Mouse (Mus musculus): ENCODE measurements around the gene Tbcel. TPM values are rescaled to one million over a fixed set of nuclear protein-coding genes. Genes with fewer than 3 reads are reported as not detected.

Tbcel gene
- 10 to 100 TPM; 20.4 to 20.6 TPM for total RNA-seq (2021)

DNA sequence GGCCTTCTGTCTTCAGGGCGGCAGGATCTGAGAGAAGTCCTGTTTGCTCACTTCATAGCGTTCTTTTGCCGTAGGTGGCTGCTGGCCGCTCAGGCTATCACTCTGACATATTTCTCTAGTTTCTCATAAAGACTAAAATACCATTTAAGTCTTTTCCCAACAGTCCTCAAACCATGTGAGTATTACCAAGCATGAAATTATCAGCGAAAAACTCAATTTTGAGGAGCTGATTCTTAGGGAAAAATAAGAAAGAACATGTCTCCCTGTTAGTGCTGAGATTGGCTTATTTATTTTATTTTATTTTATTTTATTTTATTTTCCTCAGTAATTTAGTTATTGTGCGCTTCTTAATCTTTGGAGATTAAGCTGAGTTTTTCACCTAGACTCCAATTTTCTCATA lies at the start of gene Tbcel:
TSS of gene Tbcel (minus strand) at position 101 of the 400 bp plus-strand sequence.
- intact Hi-C loops (cut with DNase I), result no loop called here

DNA sequence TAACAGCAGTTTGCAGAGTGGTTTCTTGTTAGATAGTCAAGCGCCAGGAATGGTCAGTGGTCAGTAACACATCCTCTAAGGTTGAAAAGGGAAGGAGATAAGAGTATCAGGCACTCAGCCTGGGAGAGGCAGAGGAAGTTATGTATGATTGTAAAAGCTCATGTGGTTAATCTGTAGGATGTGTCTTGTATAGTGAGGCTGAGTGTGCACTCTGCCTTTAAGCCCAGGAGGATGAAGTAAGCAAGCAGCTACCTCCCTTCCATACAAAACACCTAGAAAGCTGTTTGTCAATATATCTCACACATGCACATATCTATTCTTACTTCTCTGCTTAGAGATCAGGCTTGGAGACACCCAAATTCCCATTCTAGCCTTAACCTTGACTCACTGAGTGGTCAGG lies 47.6 kb upstream of the Tbcel start:
- intact Hi-C loops (cut with DNase I), result no loop called here
- DNase-seq, result no peak

More for the DNA sequence above, at the start of gene Tbcel:
- DNase-seq, result no peak

DNA sequence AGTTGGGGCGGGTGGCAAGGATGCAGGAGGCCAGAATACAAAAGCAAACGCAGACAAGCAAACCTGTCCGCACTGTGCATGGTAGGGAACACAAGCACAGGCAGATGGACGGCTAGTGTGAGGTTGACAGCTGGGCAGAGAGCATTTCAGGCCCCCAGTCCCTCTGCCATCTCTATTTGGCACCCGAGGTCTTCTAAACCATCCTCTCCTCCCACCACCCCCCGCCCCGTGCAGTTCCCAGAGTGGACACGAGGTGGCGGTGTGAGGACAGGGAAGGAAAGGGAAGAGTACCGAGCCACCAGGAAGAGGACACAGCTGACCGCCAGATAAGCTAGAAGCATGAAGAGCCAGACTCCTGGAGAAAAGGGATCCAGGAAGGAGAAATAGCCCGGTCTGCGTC lies 42.5 kb upstream of the Tbcel start:
- intact Hi-C loops (cut with DNase I), result no loop called here
- peak; percentile 49 to 76 for DNase-seq

DNA sequence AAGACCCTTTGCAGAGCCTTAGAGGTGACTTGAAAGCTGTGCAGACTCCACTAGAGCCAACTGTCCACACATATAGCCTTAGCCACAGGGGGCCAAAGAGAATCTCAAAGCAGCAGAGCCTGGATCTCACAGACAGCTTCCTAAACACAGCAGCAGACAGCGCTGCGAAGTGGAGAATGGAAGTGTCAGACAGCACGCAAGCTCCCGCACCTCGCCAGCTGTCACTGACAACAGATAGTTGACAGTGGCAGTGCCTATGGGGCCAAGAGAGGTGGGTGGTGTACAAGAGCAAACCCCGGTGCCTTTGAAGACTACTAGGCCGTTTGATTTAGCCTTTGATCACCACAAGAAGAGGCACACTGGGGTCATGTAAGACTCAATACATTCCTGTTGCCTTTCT lies 41.4 kb upstream of the Tbcel start:
- intact Hi-C loops (cut with DNase I), result no loop called here
- DNase-seq, result no peak

DNA sequence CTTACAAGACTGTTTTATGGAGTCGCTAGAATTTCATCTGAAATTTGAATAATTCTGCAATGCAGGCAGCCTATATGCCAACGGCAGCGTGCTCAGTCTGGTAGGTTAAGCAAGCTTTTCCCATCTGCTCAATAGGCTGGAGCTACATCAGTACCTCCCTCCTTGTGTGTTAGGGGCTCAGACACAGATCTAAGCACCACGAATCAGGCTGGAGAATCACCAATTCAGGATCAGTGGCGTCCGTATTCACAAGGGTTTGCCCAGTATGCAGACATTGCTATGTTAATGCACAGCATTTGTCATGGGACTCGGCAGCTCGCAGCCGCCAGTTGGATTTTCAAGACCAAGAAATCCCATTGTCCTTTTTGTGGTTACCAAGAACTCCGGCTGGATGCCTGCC lies 36.9 kb upstream of the Tbcel start:
- DNase-seq, result no peak
- intact Hi-C loops (cut with DNase I), result no loop called here

DNA sequence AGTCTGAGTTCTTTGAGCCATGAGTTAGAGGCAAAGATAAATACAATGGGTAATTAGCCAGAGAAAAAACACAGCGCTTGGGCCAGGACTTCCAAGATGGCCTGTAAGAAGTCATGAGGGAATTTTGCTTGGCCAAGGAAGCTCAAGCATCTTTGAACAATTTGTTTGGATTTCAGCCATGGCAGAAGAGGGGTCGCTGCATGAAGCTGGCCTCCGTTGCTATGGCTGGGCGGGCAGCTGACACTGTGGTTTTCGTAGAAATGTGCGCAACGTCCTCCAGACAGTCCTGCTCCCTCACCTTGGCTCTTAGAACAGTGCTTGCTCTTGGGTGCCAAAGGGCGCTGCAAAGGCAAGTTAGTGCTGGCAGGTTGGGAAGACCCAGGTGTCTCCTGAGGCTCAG lies 25.9 kb upstream of the Tbcel start:
- no peak for DNase-seq
- intact Hi-C loops (cut with DNase I), result no loop called here

DNA sequence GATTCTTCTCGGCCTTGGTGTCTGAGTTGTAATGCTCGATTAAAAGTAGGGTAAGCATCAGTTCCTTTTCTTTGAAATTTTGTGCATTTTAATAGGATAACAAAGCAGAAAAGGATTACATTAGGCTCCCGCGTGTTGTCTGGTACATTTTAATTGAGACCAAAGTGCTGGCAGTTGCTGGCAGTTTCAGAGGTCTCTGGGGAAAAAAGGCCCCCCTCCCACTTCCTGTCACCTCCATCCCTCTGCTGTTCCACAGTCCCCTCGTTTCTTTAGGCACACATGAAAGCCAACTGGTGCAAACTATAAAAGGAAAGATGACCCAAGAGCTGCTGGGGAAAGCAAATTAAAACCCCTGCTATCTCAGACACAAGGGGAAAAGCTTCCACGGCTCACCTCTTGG lies 25.4 kb upstream of the Tbcel start:
- intact Hi-C loops (cut with DNase I), result no loop called here
- no peak for DNase-seq

DNA sequence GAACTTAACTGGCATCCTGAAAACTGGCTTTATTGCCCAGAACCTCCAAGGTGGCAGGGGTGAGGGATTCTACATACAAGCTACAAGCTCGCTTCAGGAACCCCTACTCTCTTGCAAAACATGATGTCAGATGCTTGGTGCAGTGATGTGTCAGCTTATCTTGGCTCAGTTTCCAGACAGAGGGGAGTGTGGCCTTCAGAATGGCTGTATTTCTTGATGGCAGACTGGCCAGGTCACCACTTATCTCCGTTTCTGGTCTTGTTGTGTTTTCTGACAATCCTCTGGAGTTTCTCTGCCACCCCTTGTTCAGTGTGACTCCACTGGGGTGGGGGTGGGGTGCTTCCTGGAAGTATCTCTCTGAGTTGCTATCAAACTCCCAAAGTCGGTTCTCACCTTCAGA lies 24.3 kb upstream of the Tbcel start:
- DNase-seq, result no peak
- intact Hi-C loops (cut with DNase I), result no loop called here

DNA sequence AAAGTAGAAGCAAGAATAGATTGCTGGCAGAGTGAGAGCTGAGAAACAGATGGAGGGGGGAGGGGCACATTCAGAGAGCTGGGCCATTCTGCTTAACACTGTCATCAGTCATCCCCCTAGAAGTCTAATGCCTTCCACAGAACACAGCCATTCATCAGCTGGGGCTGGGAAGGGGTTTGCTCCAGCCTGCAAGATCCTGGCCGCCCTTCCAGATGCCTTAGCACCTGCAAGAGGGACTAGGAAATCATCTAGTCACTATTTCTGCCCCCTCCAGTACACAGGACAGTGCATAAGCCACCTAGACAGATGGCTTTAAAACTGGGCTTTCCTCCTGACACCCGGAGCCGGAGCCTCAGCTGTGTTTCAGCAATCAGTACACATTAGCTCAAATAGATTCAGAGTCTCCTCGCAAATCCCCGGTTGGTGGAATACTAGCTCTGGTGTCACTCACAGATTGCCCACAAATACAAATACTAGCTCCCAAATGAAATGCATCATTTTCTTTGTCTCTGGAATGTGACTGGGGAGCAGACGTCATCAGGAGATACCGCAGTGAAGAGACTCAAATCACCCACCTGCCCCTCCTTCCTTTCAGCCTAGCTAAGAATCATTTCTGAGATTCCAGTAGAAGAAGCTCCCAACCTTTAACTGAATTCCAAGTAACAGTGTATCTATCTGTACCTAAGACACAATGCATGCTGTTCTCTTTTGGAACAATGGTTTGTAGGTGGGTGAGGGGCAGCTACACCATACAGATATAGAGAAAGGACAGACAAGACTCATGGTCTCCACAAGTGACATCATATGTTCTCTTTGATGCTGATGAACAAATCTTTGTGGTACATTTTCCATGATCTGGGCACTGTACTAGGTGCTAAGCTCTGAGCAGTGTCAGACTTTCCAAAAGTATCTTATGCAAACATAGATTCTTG lies 22.9 kb upstream of the Tbcel start:
- no peak for DNase-seq
- intact Hi-C loops (cut with DNase I), result no loop called here

DNA sequence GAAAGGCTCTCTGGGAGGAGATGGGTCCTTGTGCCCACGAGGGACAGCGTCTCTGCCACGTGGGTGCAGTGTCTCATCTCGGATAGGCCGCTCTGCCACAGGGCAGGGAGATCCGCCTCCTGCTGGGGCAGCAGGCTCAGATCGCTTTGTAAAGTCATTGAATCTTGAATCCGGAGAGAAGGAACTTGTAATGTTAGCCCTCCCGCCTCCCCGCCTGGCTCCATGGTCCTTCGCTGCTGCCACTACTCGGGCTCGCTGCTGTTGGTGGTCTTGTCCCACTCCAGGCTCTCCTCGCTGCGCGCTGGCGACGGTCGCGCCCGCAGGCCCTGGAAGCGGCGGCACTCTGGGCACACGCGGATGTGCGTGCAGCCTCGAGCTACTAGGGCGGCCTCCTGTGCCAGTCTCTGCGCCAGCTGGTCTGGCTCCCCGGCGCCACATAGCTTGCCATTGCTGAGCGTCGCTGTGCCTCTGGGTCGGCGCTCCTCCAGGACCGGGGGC lies 13.0 kb upstream of the Tbcel start:
- DNase-seq, result peak in 1 of 2 experiments; percentile 4
- intact Hi-C loops (cut with DNase I), result no loop called here

DNA sequence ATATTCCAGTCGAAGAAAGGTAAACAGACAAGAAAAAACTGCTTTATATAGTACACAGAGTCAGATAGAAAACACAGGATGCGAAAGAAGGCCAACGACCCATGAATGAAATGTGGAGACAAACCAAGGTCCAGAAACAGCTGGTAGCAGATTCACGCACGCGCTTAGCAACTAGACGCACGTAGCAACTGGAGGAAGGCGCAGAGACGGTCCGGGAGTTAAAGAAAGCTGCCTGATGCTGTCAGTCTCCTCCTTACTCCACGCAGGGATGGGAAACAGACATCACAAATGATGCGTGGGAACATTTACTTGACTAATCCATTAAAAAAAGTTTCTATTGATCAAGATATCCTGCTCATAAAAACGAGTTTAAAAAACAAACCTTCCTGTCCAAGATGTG lies 10.6 kb upstream of the Tbcel start:
- intact Hi-C loops (cut with DNase I), result no loop called here
- DNase-seq, result no peak

DNA sequence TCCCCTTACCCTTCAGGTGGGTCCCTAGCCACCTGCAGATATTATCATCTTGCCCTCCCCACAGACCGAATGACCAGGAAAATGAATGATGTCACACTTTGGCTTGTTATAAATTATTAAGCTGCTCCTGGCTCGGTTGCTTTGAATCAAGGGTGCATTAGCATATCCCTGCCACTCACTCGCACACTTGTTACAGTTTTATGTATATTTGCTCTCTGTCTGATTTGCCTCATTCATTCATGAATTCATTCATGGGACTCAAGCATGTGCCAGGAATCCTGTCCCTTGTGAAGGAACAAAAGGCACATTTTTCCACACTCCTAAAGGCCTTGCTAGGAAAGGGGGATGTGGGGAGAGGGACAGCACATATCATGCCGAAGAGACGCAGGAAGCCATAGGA lies 5.5 kb upstream of the Tbcel start:
- no peak for DNase-seq
- intact Hi-C loops (cut with DNase I), result no loop called here

DNA sequence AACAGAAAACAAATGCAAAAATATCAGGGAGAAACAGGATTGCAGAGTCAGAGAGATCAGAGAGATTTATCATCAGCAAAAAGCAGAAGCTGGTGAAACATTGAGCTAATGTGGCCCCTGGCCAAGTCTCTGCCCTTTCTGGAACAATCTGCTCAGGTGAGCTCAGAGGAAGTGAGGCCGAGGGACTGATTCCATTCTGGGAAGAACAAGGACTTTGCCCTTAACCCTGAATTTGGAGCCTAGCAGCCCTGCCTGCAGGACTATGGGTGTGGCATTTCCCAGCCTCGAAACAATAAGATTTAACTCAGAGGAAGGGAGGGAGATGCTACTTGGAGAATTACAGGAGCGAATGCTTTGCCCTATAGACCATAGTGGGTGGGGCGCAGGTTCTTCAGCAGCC lies 4.7 kb upstream of the Tbcel start:
- no peak for DNase-seq
- intact Hi-C loops (cut with DNase I), result no loop called here

DNA sequence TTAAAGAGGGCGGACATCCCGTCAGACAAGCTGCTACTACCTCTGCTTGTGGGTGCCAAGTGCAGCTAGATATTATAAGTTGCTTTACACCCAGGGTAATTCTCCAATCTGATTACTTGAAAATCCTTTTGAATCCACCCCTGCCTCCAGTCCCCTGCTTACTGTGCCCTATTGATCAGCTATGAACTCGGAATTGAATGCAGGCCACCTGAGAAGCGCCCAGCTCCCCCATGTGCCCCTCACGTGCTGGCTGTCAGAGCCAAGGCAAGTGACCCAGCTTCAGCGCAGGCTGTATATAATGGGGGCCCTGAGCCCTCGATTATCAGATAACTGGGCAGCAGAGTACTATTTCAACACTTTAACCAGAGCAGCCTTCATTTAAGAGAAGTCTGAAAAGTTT lies 626 bp upstream of the Tbcel start:
- DNase-seq, result no peak
- intact Hi-C loops (cut with DNase I), result no loop called here

DNA sequence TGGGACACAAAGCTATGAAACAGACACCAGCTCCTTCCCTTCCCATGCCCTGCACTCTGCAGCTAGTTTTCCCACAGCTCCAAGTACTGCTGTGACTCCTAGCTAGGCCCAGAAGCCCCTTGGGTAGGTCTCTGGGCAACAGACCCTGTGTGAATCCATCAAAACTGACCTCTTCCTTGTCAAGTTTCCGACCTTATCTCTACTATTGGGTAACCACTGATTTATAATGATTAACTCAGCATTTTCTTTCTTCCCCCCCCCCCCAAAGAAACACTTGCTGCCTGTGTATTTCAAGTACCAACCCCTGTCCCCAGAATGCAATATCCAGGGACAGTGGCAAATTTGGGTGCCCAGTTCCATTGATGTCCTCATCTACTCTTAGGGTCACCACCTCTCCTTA lies 587 bp downstream of the Tbcel start:
- intact Hi-C loops (cut with DNase I), result no loop called here
- DNase-seq, result no peak

DNA sequence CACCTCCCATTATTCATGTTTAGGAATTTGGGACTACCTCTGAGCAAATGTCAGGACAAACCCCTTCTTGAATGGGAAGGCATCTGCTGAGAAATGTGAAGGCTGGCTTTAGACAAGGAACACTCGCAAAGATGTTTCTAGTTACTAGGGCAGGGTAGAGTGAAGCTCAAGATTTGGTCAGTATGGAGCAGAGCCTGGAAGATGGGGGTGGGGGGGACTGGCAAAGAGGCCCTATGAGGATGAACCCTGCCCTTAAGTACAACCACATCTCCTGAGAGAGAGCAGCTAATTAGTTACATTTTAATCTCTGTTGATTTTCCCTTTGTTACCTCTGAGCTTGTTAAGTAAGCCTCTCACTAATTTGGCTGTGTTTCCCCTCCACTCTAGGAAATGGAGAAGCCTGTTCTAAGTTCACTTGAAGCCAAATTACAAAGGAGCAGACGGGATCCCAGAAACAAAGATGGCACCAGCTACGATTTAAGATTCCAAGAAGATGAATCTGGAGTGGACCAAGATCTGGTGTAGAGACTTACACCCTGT lies 2.6 kb downstream of the Tbcel start:
- intact Hi-C loops (cut with DNase I), result no loop called here
- no peak for DNase-seq

DNA sequence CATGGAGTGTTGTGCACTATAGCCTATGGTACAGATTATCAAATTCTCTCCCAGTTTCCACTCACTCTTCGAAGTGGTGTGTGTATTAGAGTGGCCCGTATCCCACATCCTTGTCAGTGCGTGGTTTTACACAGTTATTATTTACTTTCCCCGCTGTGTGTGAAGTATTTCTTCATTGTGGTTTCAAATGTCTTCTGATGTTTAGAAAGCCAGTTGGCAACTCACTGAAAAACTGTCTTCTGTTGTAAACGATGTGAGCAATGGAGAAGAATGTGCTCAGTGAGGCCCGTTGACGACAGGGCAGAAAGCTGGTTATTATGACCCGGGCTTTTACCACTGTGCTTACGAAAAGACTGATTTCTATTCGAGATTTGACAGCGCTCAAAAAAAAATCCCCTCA lies 3.0 kb downstream of the Tbcel start:
- intact Hi-C loops (cut with DNase I), result no loop called here
- DNase-seq, result no peak

DNA sequence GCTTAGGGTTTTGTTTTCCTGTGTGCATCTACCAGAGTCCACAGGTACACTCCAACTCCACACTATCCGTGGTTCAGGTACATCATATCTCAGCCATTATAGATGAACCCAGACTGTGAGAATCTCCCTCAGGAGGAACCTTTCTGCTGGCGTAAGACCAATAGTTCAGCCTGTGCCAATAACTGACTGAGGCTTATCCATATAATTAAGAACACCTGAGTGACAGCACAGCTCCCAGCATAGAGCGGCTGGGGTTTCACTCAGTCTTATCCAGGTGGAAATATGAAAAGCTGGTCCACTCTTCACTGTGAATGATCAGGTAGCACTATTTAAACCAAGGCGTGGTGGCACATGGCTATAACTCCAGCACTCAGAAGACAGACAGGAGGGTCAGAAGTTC lies 3.9 kb downstream of the Tbcel start:
- intact Hi-C loops (cut with DNase I), result no loop called here
- no peak for DNase-seq

DNA sequence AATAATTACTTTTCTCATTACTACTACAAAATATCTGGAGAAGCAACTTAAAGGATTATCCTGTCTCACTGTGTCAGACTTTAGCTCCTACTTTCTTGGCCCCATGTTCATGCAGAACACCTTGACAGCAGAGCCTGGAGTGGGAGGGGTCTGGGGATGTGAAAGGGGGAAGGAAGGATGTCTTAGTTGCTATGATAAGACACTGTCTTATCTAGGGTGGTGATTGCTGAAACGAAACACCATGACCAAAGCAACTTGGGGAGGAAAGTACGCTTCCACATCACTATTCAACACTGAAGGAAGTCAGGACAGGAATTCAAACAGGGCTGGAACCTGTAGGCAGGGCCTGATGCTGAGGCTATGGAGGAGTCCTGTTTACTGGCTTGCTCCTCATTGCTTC lies 11.3 kb downstream of the Tbcel start:
- no peak for DNase-seq
- intact Hi-C loops (cut with DNase I), result no loop called here

DNA sequence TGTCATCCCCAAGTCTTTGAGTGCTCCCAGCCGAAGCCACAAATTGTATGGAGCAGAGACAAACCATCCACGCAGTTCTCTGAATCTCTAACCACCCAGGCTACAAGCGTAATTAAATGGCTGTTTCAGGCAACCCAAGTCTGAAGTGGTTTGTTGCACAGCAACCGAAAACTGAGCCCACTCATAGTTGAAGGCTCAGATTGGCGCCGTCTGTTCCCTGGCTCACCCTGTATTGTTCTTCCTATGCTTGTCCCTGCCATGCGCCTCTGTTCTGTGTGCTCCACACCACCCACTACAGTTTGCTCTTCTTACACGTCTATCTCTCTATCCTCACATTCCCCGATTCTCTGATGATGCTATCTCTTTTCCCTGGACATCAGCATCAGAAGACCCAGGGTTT lies 15.8 kb downstream of the Tbcel start:
- DNase-seq, result no peak
- intact Hi-C loops (cut with DNase I), result no loop called here

DNA sequence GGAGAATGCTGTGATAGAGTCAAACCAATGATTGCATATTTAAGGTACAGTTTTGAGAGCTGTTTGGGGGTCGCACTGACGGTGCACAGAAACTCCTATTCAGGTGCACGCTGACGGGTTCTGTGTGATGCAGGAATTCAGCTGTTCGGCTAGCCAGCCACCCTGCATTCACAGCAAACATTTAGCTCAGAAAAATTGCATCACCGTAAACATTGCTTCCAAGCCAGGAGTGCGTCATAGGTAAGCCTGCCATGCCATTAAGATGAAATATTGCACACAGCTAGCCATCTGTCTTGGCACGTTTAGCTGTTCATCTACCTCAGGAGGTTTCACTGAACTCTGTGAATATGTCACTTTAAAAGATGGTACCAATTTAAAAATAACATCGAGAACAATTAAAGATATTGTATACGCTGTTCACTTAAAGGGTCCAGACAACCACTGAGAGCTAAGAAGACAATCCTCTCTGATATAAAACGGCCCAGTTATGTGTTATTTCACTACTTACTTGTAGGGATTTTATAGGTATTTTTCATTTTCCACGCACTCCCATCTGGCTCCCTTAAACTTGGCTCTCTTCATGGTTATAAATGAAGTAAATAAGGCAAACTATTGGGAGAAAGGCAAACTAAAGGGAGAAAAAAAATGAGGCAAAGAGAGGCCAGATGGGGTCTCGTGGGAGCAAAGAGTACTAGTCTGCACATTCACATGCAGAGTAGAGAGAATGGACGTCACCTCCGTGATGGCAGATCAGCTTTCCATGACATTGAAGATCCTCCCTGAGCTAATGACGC lies 16.8 kb downstream of the Tbcel start:
- intact Hi-C loops (cut with DNase I), result no loop called here
- no peak for DNase-seq

DNA sequence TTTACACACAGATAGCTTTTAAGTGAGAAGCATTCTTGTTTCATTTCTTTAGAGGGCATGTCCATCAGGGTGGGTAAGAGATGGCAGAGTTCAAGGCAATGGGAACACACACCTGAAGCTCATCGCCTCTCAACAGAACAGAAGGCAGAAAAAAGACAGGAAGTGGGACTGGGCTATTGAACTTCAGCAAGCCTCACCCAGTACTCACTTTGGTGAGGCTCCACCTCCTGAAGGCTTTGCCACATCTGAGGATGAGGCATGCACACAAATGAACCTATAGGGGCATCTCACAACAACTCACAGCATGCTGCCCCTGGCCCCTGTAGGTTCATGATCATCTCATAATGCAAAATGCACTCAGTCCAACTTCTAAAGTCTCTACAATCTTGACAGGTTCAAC lies 19.5 kb downstream of the Tbcel start:
- intact Hi-C loops (cut with DNase I), result no loop called here
- DNase-seq, result no peak
